Mouse (Mus musculus): ENCODE results near the gene Nfkbia. TPM values are rescaled to one million over a fixed set of nuclear protein-coding genes. Genes with fewer than 3 reads are reported as not detected.

Nfkbia gene
- polyA plus RNA-seq, 1 experiment from 2014 or later: 91.8 TPM

DNA sequence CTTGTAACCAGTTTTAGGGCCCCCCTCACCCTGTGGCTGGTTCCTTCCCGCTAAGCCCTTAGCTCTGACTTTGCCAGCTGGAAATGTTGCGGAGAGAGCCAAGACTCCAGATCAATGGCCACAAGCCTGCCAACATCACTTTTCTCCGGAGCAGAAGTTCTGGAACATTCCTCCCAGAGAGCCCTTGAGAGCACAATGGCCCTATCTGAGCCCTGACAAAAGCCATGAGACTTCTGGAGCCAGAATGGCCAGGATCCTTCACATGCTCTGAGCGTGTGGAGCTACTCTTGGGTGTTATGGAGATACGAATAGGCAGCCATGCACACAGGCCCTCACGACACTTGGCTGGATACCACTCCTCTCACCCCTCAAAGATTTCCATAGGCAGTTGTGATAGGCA lies 7.6 kb downstream of the Nfkbia start:
- Histone ChIP-seq H3K9ac (replicated peaks; ENCODE audit: low read depth, low read length) (no peak overlapping the region), H3K9me3 (ENCODE audit: control insufficient read depth, low read depth, low read length) (no peaks in the 10 kb centered on the region), H3K36me3 (ENCODE audit: control insufficient read depth, insufficient read depth, low read length) (peaks cover 23% of the 10 kb centered on the region), H3K4me1 (ENCODE audit: control insufficient read depth, insufficient read depth, low read length) (no peaks in the 10 kb centered on the region; the same call in 1 of the 2 replicates), H3K27ac (ENCODE audit: low read length) (no peak overlapping the region), H3K27me3 (ENCODE audit: control insufficient read depth, insufficient read depth, low read length) (no peaks in the 10 kb centered on the region), H3K4me2 (replicated peaks; ENCODE audit: low read depth, low read length) (no peak overlapping the region), H3K4me3 (ENCODE audit: low read depth, low read length) (no peak overlapping the region)
- WGBS: 88% methylated on average over 6 of the region's 6 CpGs
- no peak for ATAC-seq (ENCODE audit: insufficient number of reproducible peaks, insufficient read depth, low FRiP score, low read depth)

DNA sequence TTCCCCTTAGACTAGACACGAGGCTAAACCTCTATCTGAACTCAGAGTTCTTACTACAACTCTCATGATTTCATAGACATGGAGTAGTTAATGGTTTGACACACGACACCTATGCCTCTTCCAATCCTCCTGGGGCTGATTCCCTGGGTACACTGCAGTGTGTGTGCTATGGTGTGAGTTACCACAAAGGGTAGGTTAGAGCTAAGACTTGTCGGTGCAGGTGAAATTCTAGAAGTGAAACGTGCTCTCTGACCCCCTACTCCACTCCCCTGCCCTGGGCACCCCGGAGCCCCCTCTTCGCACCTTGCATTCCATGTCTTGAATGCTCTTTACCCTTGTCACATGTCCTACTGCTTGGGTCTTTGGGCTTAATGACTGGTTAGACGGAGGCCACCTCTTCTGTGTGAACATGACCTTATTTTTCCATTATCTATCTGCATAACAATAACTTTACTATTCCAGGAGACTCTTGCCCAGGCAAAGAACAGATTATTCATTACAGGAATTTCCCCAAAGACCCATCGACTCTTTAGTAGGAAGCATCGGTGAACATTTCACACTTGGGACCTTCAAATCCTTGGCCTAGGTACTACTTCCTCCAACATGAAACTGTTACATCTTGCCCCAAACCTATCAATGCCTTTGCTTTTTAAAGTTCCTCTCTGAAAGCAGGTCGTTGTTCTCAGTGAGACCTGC lies 8.2 kb downstream of the Nfkbia start:
- Histone ChIP-seq H3K9ac (replicated peaks; ENCODE audit: low read depth, low read length) (no peak overlapping the region), H3K36me3 (ENCODE audit: control insufficient read depth, insufficient read depth, low read length) (peaks cover 19% of the 10 kb centered on the region), H3K27me3 (ENCODE audit: control insufficient read depth, insufficient read depth, low read length) (no peaks in the 10 kb centered on the region), H3K4me2 (replicated peaks; ENCODE audit: low read depth, low read length) (no peak overlapping the region), H3K4me3 (ENCODE audit: low read depth, low read length) (no peak overlapping the region), H3K9me3 (ENCODE audit: control insufficient read depth, low read depth, low read length) (no peaks in the 10 kb centered on the region), H3K27ac (ENCODE audit: low read length) (no peak overlapping the region), H3K4me1 (ENCODE audit: control insufficient read depth, insufficient read depth, low read length) (no peaks in the 10 kb centered on the region)
- WGBS: 66% methylated on average over 10 of the region's 10 CpGs
- ATAC-seq (ENCODE audit: insufficient number of reproducible peaks, insufficient read depth, low FRiP score, low read depth): no peak

DNA sequence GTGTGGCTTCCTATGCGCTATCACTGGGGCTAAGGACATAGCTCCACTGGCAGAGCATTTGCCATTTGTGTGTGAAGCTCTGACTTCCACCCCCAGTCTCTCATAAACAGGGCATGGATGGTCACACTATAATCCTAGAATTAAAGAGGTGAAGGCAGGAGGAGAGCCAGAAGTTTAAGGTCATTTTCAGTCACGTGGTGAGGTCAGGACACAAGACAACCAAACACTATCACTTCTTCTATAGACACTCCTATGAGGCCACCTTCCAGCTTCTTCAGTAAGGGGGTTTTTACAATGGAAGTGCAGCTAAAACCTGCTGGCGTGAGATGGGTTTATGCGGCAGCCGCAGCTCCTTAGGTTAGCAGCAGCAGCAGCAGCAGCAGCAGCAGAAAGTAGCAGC lies 8.9 kb downstream of the Nfkbia start:
- no peaks in the 10 kb centered on the region for H3K9me3 ChIP-seq (ENCODE audit: control insufficient read depth, low read depth, low read length)
- no peak overlapping the region for H3K4me3 ChIP-seq (ENCODE audit: low read depth, low read length)
- peaks cover 13% of the 10 kb centered on the region for H3K36me3 ChIP-seq (ENCODE audit: control insufficient read depth, insufficient read depth, low read length)
- no peak for ATAC-seq (ENCODE audit: insufficient number of reproducible peaks, insufficient read depth, low FRiP score, low read depth)
- H3K9ac ChIP-seq (replicated peaks; ENCODE audit: low read depth, low read length): no peak overlapping the region
- H3K4me2 ChIP-seq (replicated peaks; ENCODE audit: low read depth, low read length): no peak overlapping the region
- H3K27ac ChIP-seq (ENCODE audit: low read length): no peak overlapping the region
- 64% methylated on average over 5 of the region's 5 CpGs for WGBS
- no peaks in the 10 kb centered on the region for H3K27me3 ChIP-seq (ENCODE audit: control insufficient read depth, insufficient read depth, low read length)
- H3K4me1 ChIP-seq (ENCODE audit: control insufficient read depth, insufficient read depth, low read length): no peaks in the 10 kb centered on the region

DNA sequence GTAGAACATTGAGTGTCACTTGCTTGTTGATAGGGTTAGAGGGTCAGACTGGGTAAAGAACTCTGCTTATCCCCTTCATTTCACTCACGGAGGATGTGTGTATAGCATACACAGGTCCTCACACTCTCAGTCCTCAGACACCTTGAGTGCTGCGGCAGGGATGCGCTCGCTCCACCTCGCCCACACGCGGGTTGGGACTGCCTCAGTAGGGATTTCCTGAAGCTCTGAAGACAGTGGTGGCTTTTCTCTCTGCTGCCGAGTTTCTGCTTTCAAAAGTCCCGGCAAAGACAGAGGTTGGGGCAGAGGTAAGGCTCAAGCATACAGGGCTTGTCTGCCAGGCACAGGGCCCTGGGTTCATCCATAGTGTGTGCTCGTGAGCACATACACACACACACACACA lies 9.7 kb downstream of the Nfkbia start:
- Histone ChIP-seq H3K4me3 (ENCODE audit: low read depth, low read length) (no peak overlapping the region), H3K4me1 (ENCODE audit: control insufficient read depth, insufficient read depth, low read length) (no peaks in the 10 kb centered on the region), H3K27ac (ENCODE audit: low read length) (no peak overlapping the region), H3K27me3 (ENCODE audit: control insufficient read depth, insufficient read depth, low read length) (no peaks in the 10 kb centered on the region), H3K4me2 (replicated peaks; ENCODE audit: low read depth, low read length) (no peak overlapping the region), H3K9me3 (ENCODE audit: control insufficient read depth, low read depth, low read length) (no peaks in the 10 kb centered on the region), H3K36me3 (ENCODE audit: control insufficient read depth, insufficient read depth, low read length) (peaks cover 6% of the 10 kb centered on the region), H3K9ac (replicated peaks; ENCODE audit: low read depth, low read length) (no peak overlapping the region)
- WGBS: 76% methylated on average over 10 of the region's 10 CpGs
- ATAC-seq (ENCODE audit: insufficient number of reproducible peaks, insufficient read depth, low FRiP score, low read depth): no peak

DNA sequence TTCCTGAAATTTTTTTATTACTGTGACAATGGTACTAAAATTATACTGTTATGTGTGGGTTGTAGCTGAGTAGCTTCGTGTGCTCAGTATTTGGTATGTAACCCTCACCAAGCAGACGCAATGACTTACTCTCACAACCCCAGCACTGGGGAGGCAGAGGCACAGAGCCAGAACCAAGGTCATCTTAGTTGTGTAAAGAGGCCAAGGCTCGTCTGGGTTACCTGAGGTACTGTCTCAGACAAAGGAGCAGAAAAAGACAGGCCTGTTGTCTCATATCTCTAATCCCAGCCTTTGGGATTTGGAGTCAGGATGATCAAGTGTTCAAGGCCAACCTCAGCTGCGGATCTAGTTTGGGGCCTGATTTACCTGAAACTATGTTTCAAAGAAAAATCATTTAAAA lies 10.7 kb downstream of the Nfkbia start:
- H3K9ac ChIP-seq (replicated peaks; ENCODE audit: low read depth, low read length): no peak overlapping the region
- no peak overlapping the region for H3K4me2 ChIP-seq (replicated peaks; ENCODE audit: low read depth, low read length)
- peaks cover under 1% of the 10 kb centered on the region; the same call in 1 of the 2 replicates for H3K36me3 ChIP-seq (ENCODE audit: control insufficient read depth, insufficient read depth, low read length)
- WGBS: 87% methylated on average over 4 of the region's 4 CpGs
- H3K27me3 ChIP-seq (ENCODE audit: control insufficient read depth, insufficient read depth, low read length): no peaks in the 10 kb centered on the region
- ATAC-seq (ENCODE audit: insufficient number of reproducible peaks, insufficient read depth, low FRiP score, low read depth): no peak
- H3K27ac ChIP-seq (ENCODE audit: low read length): no peak overlapping the region
- no peak overlapping the region for H3K4me3 ChIP-seq (ENCODE audit: low read depth, low read length)
- no peaks in the 10 kb centered on the region for H3K4me1 ChIP-seq (ENCODE audit: control insufficient read depth, insufficient read depth, low read length)
- H3K9me3 ChIP-seq (ENCODE audit: control insufficient read depth, low read depth, low read length): no peaks in the 10 kb centered on the region

- WGBS: 93% methylated on average over 2 of the region's 2 CpGs
- H3K9ac ChIP-seq (replicated peaks; ENCODE audit: low read depth, low read length): no peak overlapping the region
- no peaks in the 10 kb centered on the region for H3K9me3 ChIP-seq (ENCODE audit: control insufficient read depth, low read depth, low read length)
- H3K4me1 ChIP-seq (ENCODE audit: control insufficient read depth, insufficient read depth, low read length): no peaks in the 10 kb centered on the region
- H3K36me3 ChIP-seq (ENCODE audit: control insufficient read depth, insufficient read depth, low read length): no peaks in the 10 kb centered on the region
- no peak overlapping the region for H3K4me2 ChIP-seq (replicated peaks; ENCODE audit: low read depth, low read length)
- no peaks in the 10 kb centered on the region for H3K27me3 ChIP-seq (ENCODE audit: control insufficient read depth, insufficient read depth, low read length)
- H3K4me3 ChIP-seq (ENCODE audit: low read depth, low read length): no peak overlapping the region
- ATAC-seq (ENCODE audit: insufficient number of reproducible peaks, insufficient read depth, low FRiP score, low read depth): no peak
- no peak overlapping the region for H3K27ac ChIP-seq (ENCODE audit: low read length)
Observed at GRCm38 (mm10) chr12:55480471-55481153, 11.8 kb downstream of the Nfkbia start.

GRCm38 (mm10) chr12:55478901-55479300 lies 13.5 kb downstream of the Nfkbia start:
- Histone ChIP-seq H3K4me1 (ENCODE audit: control insufficient read depth, insufficient read depth, low read length) (0 out of 2 replicates have a peak, but pooled peaks cover 4% of the 10 kb centered on the region), H3K36me3 (ENCODE audit: control insufficient read depth, insufficient read depth, low read length) (no peaks in the 10 kb centered on the region), H3K27me3 (ENCODE audit: control insufficient read depth, insufficient read depth, low read length) (no peaks in the 10 kb centered on the region), H3K9ac (replicated peaks; ENCODE audit: low read depth, low read length) (no peak overlapping the region), H3K27ac (ENCODE audit: low read length) (no peak overlapping the region), H3K4me2 (replicated peaks; ENCODE audit: low read depth, low read length) (no peak overlapping the region), H3K9me3 (ENCODE audit: control insufficient read depth, low read depth, low read length) (no peaks in the 10 kb centered on the region), H3K4me3 (ENCODE audit: low read depth, low read length) (no peak overlapping the region)
- 72% methylated on average over 3 of the region's 3 CpGs for WGBS
- no peak for ATAC-seq (ENCODE audit: insufficient number of reproducible peaks, insufficient read depth, low FRiP score, low read depth)

DNA sequence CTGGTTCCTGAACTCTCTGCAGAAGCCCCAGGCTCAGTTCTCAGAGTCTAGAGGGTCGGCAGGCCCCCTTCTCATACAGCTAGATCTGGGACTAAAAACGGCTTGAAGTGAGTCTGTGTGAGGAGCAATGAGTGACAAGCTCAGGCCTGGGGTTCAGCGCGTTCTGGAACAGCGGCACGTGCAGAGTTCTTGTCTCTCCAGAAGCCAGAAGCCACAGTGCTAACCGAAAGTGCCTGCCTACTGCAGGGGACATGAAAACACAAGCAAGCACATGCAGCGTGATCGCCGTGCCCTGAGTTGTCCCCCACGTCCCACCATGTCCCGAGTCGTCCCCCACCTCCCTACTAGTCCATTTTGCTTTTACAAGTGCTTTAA lies 18.3 kb downstream of the Nfkbia start:
- H3K9me3 ChIP-seq (ENCODE audit: control insufficient read depth, low read depth, low read length): no peaks in the 10 kb centered on the region
- H3K27ac ChIP-seq (ENCODE audit: low read length): no peak overlapping the region
- WGBS: 86% methylated on average over 13 of the region's 13 CpGs
- H3K4me3 ChIP-seq (ENCODE audit: low read depth, low read length): no peak overlapping the region
- no peaks in the 10 kb centered on the region for H3K27me3 ChIP-seq (ENCODE audit: control insufficient read depth, insufficient read depth, low read length)
- no peak overlapping the region for H3K4me2 ChIP-seq (replicated peaks; ENCODE audit: low read depth, low read length)
- ATAC-seq (ENCODE audit: insufficient number of reproducible peaks, insufficient read depth, low FRiP score, low read depth): no peak
- no peak overlapping the region for H3K9ac ChIP-seq (replicated peaks; ENCODE audit: low read depth, low read length)
- peaks cover 9% of the 10 kb centered on the region; the same call in 1 of the 2 replicates for H3K4me1 ChIP-seq (ENCODE audit: control insufficient read depth, insufficient read depth, low read length)
- H3K36me3 ChIP-seq (ENCODE audit: control insufficient read depth, insufficient read depth, low read length): no peaks in the 10 kb centered on the region

Measured in stomach, embryonic 14.5 days (tissue).